Mouse (Mus musculus) lung, embryonic 16.5 days (tissue): Measurements from ENCODE around the gene Lpxn. TPM values are rescaled to one million over a fixed set of nuclear protein-coding genes. Genes with fewer than 3 reads are reported as not detected.

Experiments used
- ATAC-seq: fragments of 200-750 bp; cut with Nextera tagmentation; 2 replicates; pipeline ENCODE4 v1.8.0; 2017; ENCODE audit warnings: low read depth, mild to moderate bottlenecking, moderate library complexity
- H3K27ac ChIP-seq: fragments of 300-500 bp; sonication (generic); 2 replicates; pipeline ENCODE4 v1.5.1; 2014; ENCODE audit warnings: mild to moderate bottlenecking, control low read depth, low read length
- H3K27me3 ChIP-seq: fragments of 300-500 bp; sonication (generic); 2 replicates; pipeline ENCODE4 v1.6.1; 2014; ENCODE audit warnings: low read depth, low read length, mixed read lengths; ENCODE audit not compliant: control insufficient read depth, insufficient read depth
- H3K36me3 ChIP-seq: fragments of 300-500 bp; sonication (generic); 2 replicates; pipeline ENCODE4 v1.6.1; 2014; ENCODE audit warnings: low read length; ENCODE audit not compliant: control insufficient read depth, insufficient read depth
- H3K4me1 ChIP-seq: fragments of 300-500 bp; sonication (generic); replicated peaks from 2 replicates; pipeline ENCODE4 v1.6.1; 2014; ENCODE audit warnings: low read length, mixed read lengths; ENCODE audit not compliant: control insufficient read depth, insufficient read depth
- H3K4me2 ChIP-seq: fragments of 300-500 bp; sonication (generic); 2 replicates; pipeline ENCODE4 v1.6.1; 2014; ENCODE audit warnings: low read depth, low read length, control low read depth
- H3K4me3 ChIP-seq: fragments of 300-500 bp; sonication (generic); 2 replicates; pipeline ENCODE4 v1.5.1; 2014; ENCODE audit warnings: mild to moderate bottlenecking, low read length, control low read depth
- H3K9ac ChIP-seq: fragments of 300-500 bp; sonication (generic); 2 replicates; pipeline ENCODE4 v1.6.1; 2014; ENCODE audit warnings: low read length, control low read depth
- H3K9me3 ChIP-seq: fragments of 300-500 bp; sonication (generic); 2 replicates; pipeline ENCODE4 v1.6.1; 2016; ENCODE audit warnings: low read length; ENCODE audit not compliant: control insufficient read depth
- WGBS: fragments of 180-500 bp; shearing (Covaris S2); extraction: QIAGEN DNeasy Blood & Tissue Kit; methylation state at CpG from one replicate; pipeline ENCODE4 v1.1.7; 2014; 5-methylcytosine and 5-hydroxymethylcytosine counted together
- polyA plus RNA-seq: library from polyadenylated mRNA; unstranded; fragments of >200 nt; fragmentation: Nextera tagmentation; extraction: Ambion mirVana; gene quantifications from 2 replicates; pipeline ENCODE4 v1.2.1, GENCODE M21; 2015

The Lpxn gene
- 2.0 and 3.3 TPM in 2 replicates for polyA plus RNA-seq

DNA sequence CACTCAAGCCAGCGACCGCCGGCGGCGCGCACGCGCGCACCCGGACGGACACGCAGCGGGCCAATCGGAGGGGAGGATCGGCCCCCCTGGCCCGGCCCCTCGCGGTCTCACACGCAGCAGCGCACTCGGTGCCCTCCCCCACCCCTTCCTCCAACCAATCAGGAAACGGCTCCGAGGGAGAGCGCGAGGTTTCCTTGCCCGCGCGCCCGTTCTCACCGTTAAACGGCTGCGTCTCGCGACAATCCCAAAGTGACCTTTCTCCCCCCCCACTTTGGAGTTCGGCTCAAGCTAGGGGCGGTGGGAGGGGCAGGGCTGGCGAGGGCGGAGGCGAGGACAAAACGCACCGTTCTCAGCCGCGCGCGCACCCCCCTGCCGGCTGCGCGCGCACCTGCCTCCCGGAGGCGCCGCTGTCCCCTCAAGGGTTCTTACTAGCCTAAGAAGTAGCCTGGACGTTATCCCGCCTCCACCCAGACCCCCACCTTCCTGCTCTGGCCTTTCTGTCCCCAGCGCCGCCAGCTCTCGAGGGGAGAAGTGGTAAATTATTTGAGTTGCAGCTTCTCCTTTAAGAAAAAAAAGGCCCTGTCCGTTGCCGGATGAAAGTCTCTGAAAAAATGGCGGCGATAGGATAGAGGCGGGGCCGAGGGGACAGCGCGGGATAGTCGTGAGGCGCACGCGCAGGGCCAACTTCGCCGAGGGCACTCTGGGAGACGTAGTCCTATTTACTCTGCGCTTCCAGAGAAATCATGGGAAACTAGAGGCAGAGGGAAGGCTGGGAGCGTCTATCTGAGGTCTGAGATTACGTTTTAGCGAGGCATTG, at the start of gene Lpxn, which contains the start of gene Zfp91:
Lpxn (plus strand) TSS at position 683 of the 817 bp plus-strand sequence.
Zfp91 (minus strand) TSS at position 616 of the 817 bp plus-strand sequence.
- Histone ChIP-seq H3K36me3 (no peaks in the 10 kb centered on the region), H3K27ac (peak within 1 kb of the TSS; percentile 100), H3K4me2 (peak within 1 kb of the TSS; percentile 82), H3K27me3 (no peaks in the 10 kb centered on the region), H3K4me1 (peaks cover 6% of the 10 kb centered on the region), H3K9me3 (no peaks in the 10 kb centered on the region), H3K9ac (peak within 1 kb of the TSS; percentile 98), H3K4me3 (peak within 1 kb of the TSS; percentile 98)
- ATAC-seq = peak; percentile 95
- under 1% methylated on average over 68 of the region's 76 CpGs for WGBS

DNA sequence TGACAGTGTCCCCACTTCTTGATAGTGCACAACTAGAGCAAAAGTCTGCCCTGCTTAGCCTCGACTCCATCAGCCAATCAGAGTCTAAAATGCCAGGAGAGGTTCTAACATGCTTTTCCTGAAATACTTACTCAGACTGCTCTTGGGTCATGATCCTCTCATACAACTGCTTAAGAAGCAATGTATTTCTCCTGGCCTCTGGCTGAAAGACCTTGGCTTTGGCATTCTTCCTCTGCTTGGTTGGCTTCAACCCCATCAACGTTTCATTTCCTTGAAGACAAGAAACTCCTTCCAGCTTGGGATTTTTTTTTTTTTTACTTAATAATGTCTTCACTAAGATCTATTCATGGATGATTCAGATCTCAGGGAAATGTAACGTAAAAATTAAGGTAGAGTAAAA, 39.7 kb upstream of the Lpxn start:
- H3K4me1 ChIP-seq = no peaks in the 10 kb centered on the region
- no peak overlapping the region for H3K4me2 ChIP-seq
- no peaks in the 10 kb centered on the region for H3K9me3 ChIP-seq
- 67% methylated on average over 3 of the region's 3 CpGs for WGBS
- no peak overlapping the region for H3K9ac ChIP-seq
- no peak overlapping the region for H3K27ac ChIP-seq
- no peak for ATAC-seq
- H3K4me3 ChIP-seq = no peak overlapping the region
- H3K36me3 ChIP-seq = no peaks in the 10 kb centered on the region
- no peaks in the 10 kb centered on the region for H3K27me3 ChIP-seq

DNA sequence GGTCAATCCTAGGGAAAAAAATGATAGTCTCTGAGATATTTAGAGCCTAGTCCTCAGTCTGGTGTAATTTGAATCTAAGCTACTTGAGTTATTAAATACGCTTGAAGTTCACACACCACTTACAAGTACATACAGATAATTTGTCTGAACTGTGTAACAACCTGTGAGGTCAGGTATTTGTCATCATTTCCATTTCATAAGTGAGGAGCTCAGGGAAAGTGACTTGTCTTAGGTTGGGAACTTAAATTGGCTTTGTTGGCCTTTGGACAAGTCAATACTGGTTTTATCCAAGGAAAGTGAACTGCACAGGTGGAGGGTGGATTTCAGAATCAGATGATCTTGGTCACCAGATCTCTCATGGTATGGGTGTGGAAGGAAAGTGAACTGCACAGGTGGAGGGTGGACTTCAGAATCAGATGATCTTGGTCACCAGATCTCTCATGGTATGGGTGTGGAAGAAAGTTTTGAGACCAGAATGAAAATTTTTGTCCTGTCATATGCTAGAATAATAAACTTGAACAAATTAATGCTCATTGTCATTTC, 37.0 kb upstream of the Lpxn start:
- H3K4me1 ChIP-seq = no peaks in the 10 kb centered on the region
- no peak overlapping the region for H3K4me2 ChIP-seq
- no peak overlapping the region for H3K4me3 ChIP-seq
- WGBS = 71% methylated on average over 1 of the region's 1 CpGs
- peaks cover 3% of the 10 kb centered on the region for H3K36me3 ChIP-seq
- no peak overlapping the region for H3K27ac ChIP-seq
- no peaks in the 10 kb centered on the region for H3K9me3 ChIP-seq
- H3K9ac ChIP-seq = no peak overlapping the region
- H3K27me3 ChIP-seq = no peaks in the 10 kb centered on the region
- no peak for ATAC-seq

DNA sequence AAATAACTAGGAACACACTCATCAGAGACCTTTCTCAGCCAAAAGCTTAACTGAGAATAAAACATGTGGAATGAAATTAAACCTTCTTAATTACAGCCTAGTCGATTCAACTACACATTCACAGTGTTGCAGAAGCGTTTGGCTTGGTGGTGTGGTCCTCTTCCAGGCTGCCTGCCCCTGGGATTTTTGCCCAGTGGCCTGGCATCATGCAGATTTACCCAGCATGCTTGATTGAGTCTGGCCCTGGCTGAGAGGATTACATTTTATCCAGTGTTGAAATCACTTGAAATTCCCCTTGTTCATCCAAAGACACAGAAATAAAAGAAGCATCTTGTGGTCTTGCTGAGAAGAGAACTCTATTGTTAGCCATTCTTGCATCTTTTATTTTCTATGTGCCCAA, 36.3 kb upstream of the Lpxn start:
- H3K4me2 ChIP-seq = no peak overlapping the region
- H3K4me3 ChIP-seq = no peak overlapping the region
- no peak for ATAC-seq
- WGBS = 76% methylated on average over 2 of the region's 2 CpGs
- H3K9me3 ChIP-seq = no peaks in the 10 kb centered on the region
- H3K27ac ChIP-seq = no peak overlapping the region
- no peaks in the 10 kb centered on the region for H3K27me3 ChIP-seq
- H3K36me3 ChIP-seq = peaks cover 8% of the 10 kb centered on the region
- no peaks in the 10 kb centered on the region for H3K4me1 ChIP-seq
- H3K9ac ChIP-seq = no peak overlapping the region

DNA sequence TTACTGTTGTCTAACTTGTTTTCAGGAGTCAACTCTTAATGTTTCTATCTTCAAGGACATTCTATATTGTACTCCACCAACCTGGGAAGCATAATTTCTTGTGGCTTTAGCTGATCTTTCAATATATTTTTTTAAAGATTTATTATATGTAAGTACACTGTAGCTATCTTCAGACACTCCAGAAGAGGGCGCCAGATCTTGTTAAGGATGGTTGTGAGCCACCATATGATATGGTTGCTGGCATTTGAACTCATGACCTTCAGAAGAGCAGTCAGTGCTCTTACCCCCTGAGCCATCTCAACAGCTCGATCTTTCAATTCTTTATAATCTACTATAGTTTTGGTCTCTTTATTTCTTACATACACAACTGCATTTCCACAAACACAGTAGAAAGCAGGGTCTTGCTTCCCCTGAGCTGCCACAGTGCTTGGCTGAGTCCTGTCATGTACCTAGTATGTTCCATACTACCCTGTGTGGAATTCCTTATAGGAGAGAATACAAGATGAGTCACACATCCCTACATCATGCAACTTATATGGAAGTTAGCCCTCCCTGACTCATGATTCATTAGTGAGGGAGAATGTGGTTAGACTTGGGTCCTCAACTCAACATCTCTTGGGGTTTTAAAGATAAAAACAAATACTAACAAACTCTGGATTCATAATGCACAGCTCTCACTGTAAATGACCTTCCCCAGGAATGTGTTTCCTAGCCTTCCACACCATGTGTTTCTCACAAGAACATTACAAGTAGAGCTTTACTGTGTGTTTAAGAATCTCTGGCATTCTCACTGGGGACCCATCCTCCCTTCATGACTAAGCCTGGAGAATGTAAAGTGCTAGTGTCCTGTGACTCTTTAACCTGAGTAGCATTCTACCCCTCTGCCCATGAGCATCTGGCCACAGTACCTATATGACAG, 33.5 kb upstream of the Lpxn start:
- Histone ChIP-seq H3K4me3 (no peak overlapping the region), H3K9ac (no peak overlapping the region), H3K4me2 (no peak overlapping the region), H3K36me3 (peaks cover 14% of the 10 kb centered on the region), H3K27me3 (no peaks in the 10 kb centered on the region), H3K27ac (no peak overlapping the region), H3K4me1 (no peaks in the 10 kb centered on the region), H3K9me3 (no peaks in the 10 kb centered on the region)
- ATAC-seq = no peak
- WGBS = 56% methylated on average over 2 of the region's 2 CpGs

DNA sequence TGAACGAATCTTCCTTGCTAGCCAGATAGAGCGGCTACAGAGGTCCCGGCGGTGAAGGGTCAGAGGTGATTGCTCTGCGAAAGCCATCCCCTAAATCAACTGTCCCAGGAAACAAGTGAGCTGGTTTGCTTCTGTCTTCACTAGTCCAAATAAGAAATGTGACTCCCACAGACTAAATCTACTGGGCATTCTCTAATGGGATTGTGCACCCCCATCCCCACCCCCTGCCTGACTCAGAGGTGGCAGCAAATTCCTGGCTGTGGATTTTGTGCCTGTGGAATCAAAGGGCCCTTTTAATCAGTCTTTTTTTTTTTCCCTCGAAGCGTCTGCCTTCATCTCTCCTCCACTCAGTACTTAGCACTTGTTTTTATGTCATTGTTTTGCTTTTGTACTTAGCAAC, 30.7 kb upstream of the Lpxn start, which contains the start of gene Cntf:
Cntf (minus strand) TSS at position 325 of the 400 bp plus-strand sequence.
- H3K9ac ChIP-seq = no peak within 1 kb of the TSS
- no peaks in the 10 kb centered on the region for H3K4me1 ChIP-seq
- H3K27ac ChIP-seq = no peak within 1 kb of the TSS
- no peak within 1 kb of the TSS for H3K4me3 ChIP-seq
- H3K36me3 ChIP-seq = peaks cover 28% of the 10 kb centered on the region
- no peak within 1 kb of the TSS for H3K4me2 ChIP-seq
- no peaks in the 10 kb centered on the region for H3K9me3 ChIP-seq
- no peaks in the 10 kb centered on the region for H3K27me3 ChIP-seq
- WGBS = 79% methylated on average over 7 of the region's 7 CpGs
- ATAC-seq = no peak

DNA sequence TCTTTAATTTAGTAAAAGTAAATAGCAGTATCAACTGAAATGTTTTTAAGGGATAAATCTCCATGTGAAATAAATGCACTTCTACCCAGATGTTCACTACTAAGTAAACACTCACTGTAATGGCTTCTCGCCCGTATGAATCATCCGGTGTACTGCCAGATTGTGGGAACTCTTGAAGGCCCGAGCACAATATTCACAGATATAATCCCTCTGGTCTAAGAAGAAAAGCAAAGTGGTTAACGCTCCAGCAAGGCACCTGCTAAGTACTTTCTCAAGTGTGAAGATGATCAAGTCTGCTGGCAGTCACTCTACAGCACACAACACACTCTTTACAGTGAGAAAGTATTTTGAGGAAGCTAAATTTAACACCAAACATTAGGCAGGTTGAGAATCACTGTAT, 25.1 kb upstream of the Lpxn start:
- H3K4me1 ChIP-seq = no peaks in the 10 kb centered on the region
- peaks cover 25% of the 10 kb centered on the region for H3K36me3 ChIP-seq
- H3K9me3 ChIP-seq = no peaks in the 10 kb centered on the region

DNA sequence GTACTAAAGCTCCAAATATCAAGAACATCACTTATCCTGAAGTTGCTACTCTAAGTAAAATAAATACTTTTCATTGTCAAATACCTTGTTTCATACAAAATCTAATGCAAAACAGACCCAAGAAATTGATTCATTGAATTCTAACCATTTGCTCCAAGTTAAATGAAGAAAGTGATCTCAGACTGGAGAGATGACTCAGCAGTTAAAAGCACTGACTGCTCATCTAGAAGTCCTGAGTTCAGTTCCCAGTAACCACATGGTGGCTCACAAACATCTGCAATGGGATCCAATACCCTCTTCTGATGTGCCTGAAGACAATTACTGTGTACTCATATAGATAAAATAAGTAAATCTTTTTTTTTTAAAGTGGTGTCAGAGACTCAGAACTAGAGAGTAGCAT, 15.6 kb upstream of the Lpxn start:
- Histone ChIP-seq H3K9me3 (no peaks in the 10 kb centered on the region), H3K4me3 (no peak overlapping the region), H3K27me3 (no peaks in the 10 kb centered on the region), H3K9ac (no peak overlapping the region), H3K4me1 (no peaks in the 10 kb centered on the region), H3K27ac (no peak overlapping the region), H3K36me3 (peaks cover 10% of the 10 kb centered on the region), H3K4me2 (no peak overlapping the region)
- no peak for ATAC-seq

More for the DNA sequence above, 25.1 kb upstream of the Lpxn start:
- 51% methylated on average over 5 of the region's 5 CpGs for WGBS
- Histone ChIP-seq H3K27me3 (no peaks in the 10 kb centered on the region), H3K4me3 (no peak overlapping the region), H3K9ac (no peak overlapping the region), H3K4me2 (no peak overlapping the region), H3K27ac (no peak overlapping the region)
- no peak; the same call in 1 of the 2 replicates for ATAC-seq
